Mouse (Mus musculus) cerebellum, adult 2 months (tissue): Measurements from ENCODE around the gene Ina.

Source experiments
- CTCF ChIP-seq: fragments of 200-500 bp; IDR thresholded peaks from 2 replicates; pipeline ENCODE4 v1.5.1; 2011; ENCODE audit warnings: low read depth, mild to moderate bottlenecking, control low read depth, low read length, moderate library complexity, borderline replicate concordance; ENCODE audit not compliant: insufficient read depth
- POLR2A ChIP-seq: fragments of 200-500 bp; IDR thresholded peaks from 2 replicates; pipeline ENCODE4 v1.6.1; 2011; ENCODE audit warnings: low read length, control low read depth, borderline replicate concordance; ENCODE audit not compliant: insufficient read depth

DNA sequence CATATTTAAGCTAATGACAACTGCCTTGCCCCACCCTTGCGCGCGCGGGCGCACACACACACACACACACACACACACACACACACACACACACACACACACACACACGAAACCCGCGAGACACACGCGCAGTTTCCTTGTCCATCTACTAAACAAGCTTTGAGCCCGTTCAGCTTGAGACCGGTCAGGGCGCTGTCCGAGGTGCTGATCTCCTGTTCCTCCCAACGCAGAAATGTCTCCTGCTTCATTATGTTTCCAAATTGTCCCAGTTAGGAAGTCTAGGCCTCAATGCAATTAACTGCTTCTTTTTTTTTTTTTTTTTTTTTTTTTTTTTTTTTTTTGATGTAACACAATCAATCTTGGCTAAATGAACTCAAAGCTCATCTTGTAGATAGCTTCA is 2.0 kb downstream of the Ina start:
- no peak for TF ChIP-seq POLR2A
- TF ChIP-seq CTCF: no peak
